Mouse (Mus musculus): ENCODE data around the gene Lemd2. TPM values are rescaled to one million over a fixed set of nuclear protein-coding genes. Genes with fewer than 3 reads are reported as not detected.
A peak's percentile ranks its signal among the peaks of the same experiment; 100 is the strongest.

Lemd2 gene
- total and polyA plus RNA-seq, 2 experiments from 2014 or later = 19.2 to 86.9 TPM

- Histone ChIP-seq H3K27ac (ENCODE audit: low read depth, low read length) (no peak overlapping the region), H3K36me3 (ENCODE audit: insufficient read depth) (no peaks in the 10 kb centered on the region), H3K9ac (no peak overlapping the region), H3K4me2 (ENCODE audit: low read depth) (no peak overlapping the region), H3K4me1 (ENCODE audit: insufficient read depth) (no peaks in the 10 kb centered on the region), H3K9me3 (ENCODE audit: low read length) (no peaks in the 10 kb centered on the region), H3K27me3 (ENCODE audit: insufficient read depth, low read length) (no peaks in the 10 kb centered on the region), H3K4me3 (ENCODE audit: low read depth, low read length) (no peak overlapping the region)
- ATAC-seq = 0 out of 2 replicates have a peak, but pooled peaks have one; percentile 10
- TF ChIP-seq CTCF (IDR thresholded peaks at IDR 0.05; ENCODE audit: low read depth) = no peak
- WGBS = 57% methylated on average over 8 of the region's 8 CpGs
- no peak for DNase-seq
Observed at GRCm38 (mm10) chr17:27152976-27153723, 51.1 kb downstream of the Lemd2 start.

GRCm38 (mm10) chr17:27151411-27151810, 52.9 kb downstream of the Lemd2 start:
- no peak overlapping the region for H3K4me3 ChIP-seq (ENCODE audit: low read depth, low read length)
- H3K4me1 ChIP-seq (ENCODE audit: insufficient read depth) = no peaks in the 10 kb centered on the region; the same call in 1 of the 2 replicates
- no peak for ATAC-seq
- peak; percentile 47 for TF ChIP-seq CTCF (IDR thresholded peaks at IDR 0.05; ENCODE audit: low read depth)
- H3K36me3 ChIP-seq (ENCODE audit: insufficient read depth) = no peaks in the 10 kb centered on the region
- 75% methylated on average over 8 of the region's 8 CpGs for WGBS
- H3K4me2 ChIP-seq (ENCODE audit: low read depth) = no peak overlapping the region
- no peak for DNase-seq
- no peak overlapping the region for H3K27ac ChIP-seq (ENCODE audit: low read depth, low read length)
- no peaks in the 10 kb centered on the region for H3K9me3 ChIP-seq (ENCODE audit: low read length)
- no peak overlapping the region for H3K9ac ChIP-seq
- no peaks in the 10 kb centered on the region for H3K27me3 ChIP-seq (ENCODE audit: insufficient read depth, low read length)

GRCm38 (mm10) chr17:27150871-27151270, 53.4 kb downstream of the Lemd2 start:
- DNase-seq = no peak
- Histone ChIP-seq H3K27ac (ENCODE audit: low read depth, low read length) (no peak overlapping the region), H3K9me3 (ENCODE audit: low read length) (no peaks in the 10 kb centered on the region), H3K36me3 (ENCODE audit: insufficient read depth) (no peaks in the 10 kb centered on the region), H3K27me3 (ENCODE audit: insufficient read depth, low read length) (no peaks in the 10 kb centered on the region), H3K4me2 (ENCODE audit: low read depth) (no peak overlapping the region), H3K9ac (no peak overlapping the region), H3K4me3 (ENCODE audit: low read depth, low read length) (no peak overlapping the region), H3K4me1 (ENCODE audit: insufficient read depth) (no peaks in the 10 kb centered on the region; the same call in 1 of the 2 replicates)
- no peak for ATAC-seq
- WGBS = 62% methylated on average over 7 of the region's 7 CpGs
- TF ChIP-seq CTCF (IDR thresholded peaks at IDR 0.05; ENCODE audit: low read depth) = no peak

GRCm38 (mm10) chr17:27146323-27146923, 57.8 kb downstream of the Lemd2 start:
- Histone ChIP-seq H3K9me3 (ENCODE audit: low read length) (no peaks in the 10 kb centered on the region), H3K27me3 (ENCODE audit: insufficient read depth, low read length) (no peaks in the 10 kb centered on the region), H3K36me3 (ENCODE audit: insufficient read depth) (no peaks in the 10 kb centered on the region), H3K27ac (ENCODE audit: low read depth, low read length) (no peak overlapping the region), H3K9ac (no peak overlapping the region), H3K4me1 (ENCODE audit: insufficient read depth) (no peaks in the 10 kb centered on the region; the same call in 1 of the 2 replicates), H3K4me2 (ENCODE audit: low read depth) (no peak overlapping the region), H3K4me3 (ENCODE audit: low read depth, low read length) (no peak overlapping the region)
- ATAC-seq = no peak
- DNase-seq = no peak
- 16% methylated on average over 8 of the region's 8 CpGs for WGBS
- TF ChIP-seq CTCF (IDR thresholded peaks at IDR 0.05; ENCODE audit: low read depth) = no peak

GRCm38 (mm10) chr17:27144152-27144551, 60.1 kb downstream of the Lemd2 start:
- no peak for DNase-seq
- H3K36me3 ChIP-seq (ENCODE audit: insufficient read depth) = no peaks in the 10 kb centered on the region
- no peak overlapping the region for H3K9ac ChIP-seq
- H3K9me3 ChIP-seq (ENCODE audit: low read length) = no peaks in the 10 kb centered on the region
- H3K27me3 ChIP-seq (ENCODE audit: insufficient read depth, low read length) = no peaks in the 10 kb centered on the region
- no peak overlapping the region for H3K4me3 ChIP-seq (ENCODE audit: low read depth, low read length)
- H3K4me2 ChIP-seq (ENCODE audit: low read depth) = no peak overlapping the region
- H3K4me1 ChIP-seq (ENCODE audit: insufficient read depth) = no peaks in the 10 kb centered on the region; the same call in 1 of the 2 replicates
- no peak for TF ChIP-seq CTCF (IDR thresholded peaks at IDR 0.05; ENCODE audit: low read depth)
- no peak overlapping the region for H3K27ac ChIP-seq (ENCODE audit: low read depth, low read length)
- no peak for ATAC-seq
- 66% methylated on average over 4 of the region's 4 CpGs for WGBS

- Histone ChIP-seq H3K9ac (no peak overlapping the region), H3K4me1 (ENCODE audit: insufficient read depth) (no peaks in the 10 kb centered on the region; the same call in 1 of the 2 replicates), H3K4me2 (ENCODE audit: low read depth) (no peak overlapping the region), H3K4me3 (ENCODE audit: low read depth, low read length) (no peak overlapping the region), H3K36me3 (ENCODE audit: insufficient read depth) (no peaks in the 10 kb centered on the region), H3K9me3 (ENCODE audit: low read length) (no peaks in the 10 kb centered on the region), H3K27me3 (ENCODE audit: insufficient read depth, low read length) (no peaks in the 10 kb centered on the region), H3K27ac (ENCODE audit: low read depth, low read length) (no peak overlapping the region)
- no peak for ATAC-seq
- no peak for TF ChIP-seq CTCF (IDR thresholded peaks at IDR 0.05; ENCODE audit: low read depth)
- no peak for DNase-seq
- WGBS = 42% methylated on average over 10 of the region's 10 CpGs
Observed at GRCm38 (mm10) chr17:27141971-27142450, 62.3 kb downstream of the Lemd2 start.

GRCm38 (mm10) chr17:27140262-27140661, 64.0 kb downstream of the Lemd2 start:
- Histone ChIP-seq H3K27me3 (ENCODE audit: insufficient read depth, low read length) (no peaks in the 10 kb centered on the region), H3K4me3 (ENCODE audit: low read depth, low read length) (no peak overlapping the region), H3K9ac (no peak overlapping the region), H3K36me3 (ENCODE audit: insufficient read depth) (no peaks in the 10 kb centered on the region), H3K9me3 (ENCODE audit: low read length) (no peaks in the 10 kb centered on the region), H3K27ac (ENCODE audit: low read depth, low read length) (no peak overlapping the region), H3K4me1 (ENCODE audit: insufficient read depth) (no peaks in the 10 kb centered on the region; the same call in 1 of the 2 replicates), H3K4me2 (ENCODE audit: low read depth) (no peak overlapping the region)
- DNase-seq = no peak
- no peak for TF ChIP-seq CTCF (IDR thresholded peaks at IDR 0.05; ENCODE audit: low read depth)
- 47% methylated on average over 9 of the region's 9 CpGs for WGBS
- ATAC-seq = no peak

Other genes starting within 250 kb of the Lemd2 start
- 20.9 and 22.5 TPM in 2 replicates for gene Zbtb9, start 231.3 kb downstream of the Lemd2 start, total RNA-seq (2014; rRNA removed)
- 4.2 and 6.8 TPM in 2 replicates for gene Zbtb9, start 231.3 kb downstream of the Lemd2 start, polyA plus RNA-seq (2015; fragmentation: Nextera tagmentation; extraction: Ambion mirVana)
- gene Bak1, start 175.5 kb downstream of the Lemd2 start, total RNA-seq (2014; rRNA removed) = 36.5 and 48.1 TPM in 2 replicates
- 2.5 and 3.5 TPM in 2 replicates for gene Bak1, start 175.5 kb downstream of the Lemd2 start, polyA plus RNA-seq (2015; fragmentation: Nextera tagmentation; extraction: Ambion mirVana)
- 1.8 and 2.9 TPM in 2 replicates for gene Itpr3, start 147.2 kb downstream of the Lemd2 start, total RNA-seq (2014; rRNA removed)
- 0.30 TPM in 2 replicates for gene Itpr3, start 147.2 kb downstream of the Lemd2 start, polyA plus RNA-seq (2015; fragmentation: Nextera tagmentation; extraction: Ambion mirVana)
- gene Uqcc2, start 70.6 kb downstream of the Lemd2 start, total RNA-seq (2014; rRNA removed) = 214 and 330 TPM in 2 replicates
- gene Uqcc2, start 70.6 kb downstream of the Lemd2 start, polyA plus RNA-seq (2015; fragmentation: Nextera tagmentation; extraction: Ambion mirVana) = 388 and 459 TPM in 2 replicates
- 0.08 TPM in 1 of 2 replicates, not detected in the other for gene Ip6k3, start 36.7 kb downstream of the Lemd2 start, total RNA-seq (2014; rRNA removed)
- 0.06 TPM in 2 replicates for gene Ip6k3, start 36.7 kb downstream of the Lemd2 start, polyA plus RNA-seq (2015; fragmentation: Nextera tagmentation; extraction: Ambion mirVana)